Mouse (Mus musculus) right cerebral cortex, adult 2 months (tissue): Measurements from ENCODE around the gene Bach2.
A peak's percentile ranks its signal among the peaks of the same experiment; 100 is the strongest.

Experiments used
- DNase-seq, 2 experiments: peaks; one replicate each; pipeline ENCODE4 v3.0.0; 2021 to 2022; ENCODE audit warnings: low spot score in 2 of 2

Bach2 gene

DNA sequence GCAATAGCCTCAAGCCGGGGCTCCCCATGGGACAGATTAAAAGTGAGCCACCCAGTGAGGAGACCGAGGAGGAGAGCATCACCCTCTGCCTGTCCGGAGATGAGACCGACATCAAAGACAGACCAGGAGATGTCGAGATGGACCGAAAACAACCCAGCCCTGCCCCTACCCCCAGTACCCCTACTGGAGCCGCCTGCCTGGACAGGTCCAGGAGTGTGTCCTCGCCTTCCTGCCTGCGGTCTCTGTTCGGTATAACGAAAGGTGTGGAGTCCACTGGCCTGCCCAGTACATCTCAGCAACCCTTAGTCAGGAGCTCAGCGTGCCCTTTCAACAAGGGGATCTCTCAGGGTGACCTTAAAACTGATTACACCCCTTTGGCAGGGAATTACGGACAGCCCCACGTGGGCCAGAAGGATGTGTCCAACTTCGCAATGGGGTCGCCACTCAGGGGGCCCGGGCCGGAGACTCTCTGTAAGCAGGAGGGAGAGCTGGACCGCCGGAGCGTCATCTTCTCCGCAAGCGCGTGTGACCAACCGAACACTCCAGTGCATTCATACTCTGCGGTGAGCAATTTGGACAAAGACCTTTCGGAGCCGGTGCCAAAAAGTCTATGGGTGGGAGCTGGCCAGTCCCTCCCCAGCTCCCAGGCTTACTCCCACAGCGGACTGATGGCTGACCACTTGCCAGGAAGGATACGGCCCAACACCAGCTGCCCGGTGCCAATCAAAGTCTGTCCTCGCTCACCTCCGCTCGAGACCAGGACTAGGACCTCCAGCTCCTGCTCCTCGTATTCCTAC, 323.9 kb downstream of the Bach2 start:
- DNase-seq: no peak

DNA sequence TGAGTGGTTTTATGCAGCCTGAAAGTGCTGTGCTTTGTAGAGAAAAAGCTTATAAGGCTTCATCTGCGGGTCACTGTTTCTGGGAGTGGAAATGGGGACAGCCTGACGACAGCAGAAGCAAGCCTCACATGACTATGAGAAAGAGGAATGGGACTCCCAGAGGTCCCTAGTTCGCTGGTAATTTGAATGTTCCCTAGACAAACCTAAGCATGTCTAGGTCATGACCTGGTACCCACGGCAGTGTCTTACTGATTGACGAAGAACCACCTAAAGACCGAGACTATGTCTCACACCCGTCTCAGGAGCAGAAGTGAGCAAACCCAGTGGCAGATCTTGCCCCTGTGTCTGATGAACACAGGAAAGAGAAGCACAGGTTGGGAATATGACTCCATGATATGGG, 325.8 kb downstream of the Bach2 start:
- DNase-seq: no peak

DNA sequence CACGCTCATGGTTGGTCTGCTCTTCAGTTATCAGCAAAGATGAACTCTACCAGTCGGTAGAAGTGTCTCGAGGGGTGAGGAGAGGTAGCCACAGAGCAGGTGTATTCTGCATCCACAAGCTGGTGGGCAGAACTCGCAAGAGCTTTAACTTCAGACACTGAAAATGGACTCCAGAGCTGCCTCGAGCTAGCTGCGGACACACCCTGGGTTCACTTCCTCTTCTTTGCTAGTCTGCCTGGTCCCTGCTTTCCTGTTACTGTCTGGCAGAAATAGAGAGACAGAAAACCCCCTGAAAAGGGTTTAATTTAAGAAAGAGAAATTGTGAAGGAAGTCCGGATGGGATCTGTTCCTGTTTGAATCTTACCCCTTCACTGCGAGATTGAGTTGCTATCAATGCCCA, 326.3 kb downstream of the Bach2 start:
- no peak for DNase-seq

DNA sequence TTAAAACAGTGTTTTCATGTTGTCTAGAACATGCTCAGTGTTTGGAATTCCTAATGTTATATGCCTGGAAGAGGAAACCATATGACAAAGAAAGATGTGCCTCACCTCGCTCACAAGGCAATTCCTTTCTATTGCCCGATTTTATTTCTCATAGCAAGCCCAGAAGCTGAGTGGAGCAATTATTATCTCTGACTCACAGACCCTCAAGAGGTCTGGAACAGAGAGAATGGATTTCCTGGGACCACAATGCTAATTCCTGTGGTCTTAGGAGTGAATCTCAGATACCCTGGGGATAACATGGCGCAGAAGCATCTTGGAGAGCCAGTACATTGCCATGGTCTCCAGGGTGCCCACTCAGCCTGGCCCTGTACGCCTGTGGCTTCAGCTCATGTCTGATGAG, 330.4 kb downstream of the Bach2 start:
- no peak for DNase-seq

DNA sequence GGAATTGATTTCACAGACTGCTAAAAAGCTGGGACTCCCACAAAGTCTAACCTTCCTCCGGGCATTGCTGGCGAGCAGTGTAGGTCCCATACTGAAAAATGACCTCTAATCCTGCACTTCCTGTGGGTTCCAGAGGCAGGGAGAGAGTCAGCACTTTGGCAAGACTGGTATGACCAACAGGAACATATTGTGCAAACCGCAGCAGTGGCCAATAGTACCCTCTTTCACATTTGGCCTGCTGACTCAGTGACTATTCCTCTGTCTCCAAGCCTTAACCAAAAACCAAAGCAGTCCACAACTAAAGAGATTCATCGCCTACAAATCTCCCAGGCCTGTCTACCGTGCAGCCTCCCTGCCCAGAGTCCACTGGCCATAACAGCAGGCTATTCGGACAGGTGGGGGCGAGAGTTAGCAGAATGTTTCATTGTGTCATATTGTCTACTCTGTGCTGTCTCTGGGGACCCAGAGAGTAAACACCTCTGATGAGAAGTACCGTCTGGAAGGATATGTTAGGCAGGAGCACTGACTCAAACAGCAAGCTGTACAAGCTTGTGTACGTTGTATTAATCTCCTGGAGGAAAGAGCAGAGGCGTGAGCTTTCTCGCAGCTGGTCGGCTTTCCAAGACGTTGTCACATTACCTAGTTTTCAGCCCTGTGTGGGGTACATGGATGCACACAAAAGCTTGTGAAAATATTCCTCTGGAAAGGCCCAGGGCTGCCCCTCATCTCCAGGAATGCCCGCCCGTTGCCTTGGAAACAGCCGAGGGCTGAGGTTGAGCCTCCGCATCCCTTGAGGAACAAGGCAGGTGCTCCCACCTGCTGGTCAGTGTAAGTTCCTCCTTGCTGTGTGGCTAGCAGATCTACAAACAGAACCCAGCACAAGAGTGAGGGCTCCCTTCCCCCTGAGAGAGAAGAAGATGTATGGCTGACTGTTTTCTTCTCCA, 331.7 kb downstream of the Bach2 start:
- DNase-seq: peak; percentile 54 to 62

DNA sequence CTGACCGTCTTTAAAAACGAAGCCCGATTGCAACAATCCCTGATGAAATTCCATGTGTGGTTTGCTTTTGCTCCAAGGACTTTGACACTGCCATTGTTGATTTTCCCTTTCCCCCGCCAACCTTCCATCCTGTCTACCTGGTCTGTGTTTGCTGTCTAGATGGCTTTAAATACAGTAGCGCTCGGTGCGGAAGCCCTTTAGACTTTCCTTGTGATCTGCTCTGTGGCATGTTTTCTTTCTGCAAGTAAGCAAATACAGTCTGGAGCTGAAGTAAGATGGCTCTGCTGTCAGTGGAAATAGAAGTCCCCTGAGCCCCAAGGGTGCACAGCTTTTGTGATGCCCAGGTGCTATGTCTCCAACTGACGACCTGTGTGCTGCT, 332.3 kb downstream of the Bach2 start:
- no peak for DNase-seq

DNA sequence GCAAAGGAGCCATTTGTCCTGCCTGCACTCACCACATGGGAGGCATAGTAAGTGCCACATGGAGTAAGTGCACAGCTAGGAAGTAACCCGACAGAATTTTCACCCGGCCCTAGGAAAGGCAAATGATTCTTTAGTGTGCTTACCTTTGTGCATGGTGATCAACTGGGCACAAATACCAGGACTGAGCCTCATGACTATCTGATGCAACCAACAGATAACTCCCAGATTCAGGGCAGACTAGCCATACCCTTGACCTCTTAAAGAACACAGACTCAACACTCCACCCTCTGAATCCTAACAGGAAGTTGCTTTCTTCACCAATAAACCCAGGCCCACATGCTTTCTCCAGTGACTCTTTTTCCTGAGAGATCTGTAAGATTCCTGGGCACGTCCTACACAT, 332.8 kb downstream of the Bach2 start:
- no peak for DNase-seq

DNA sequence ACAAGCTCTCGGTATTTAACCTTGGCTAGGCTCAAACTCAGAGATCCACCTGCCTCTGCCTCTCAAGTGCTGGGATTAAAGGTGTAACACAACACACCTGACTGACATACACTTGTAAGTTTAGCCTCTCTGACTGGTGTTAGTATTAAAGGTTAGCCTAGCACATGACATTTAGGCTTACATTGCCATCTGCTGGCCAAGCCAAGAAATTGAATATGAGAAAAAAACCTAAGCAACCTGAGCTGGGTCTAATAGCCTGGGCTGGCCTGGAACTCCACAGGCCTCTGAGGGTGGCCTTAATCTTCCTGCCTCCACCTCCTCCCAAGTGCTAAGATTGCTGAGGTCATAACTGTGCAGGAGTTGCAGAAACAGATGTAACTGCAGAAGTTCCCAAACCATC, 333.5 kb downstream of the Bach2 start:
- DNase-seq: peak; percentile 43 to 55

DNA sequence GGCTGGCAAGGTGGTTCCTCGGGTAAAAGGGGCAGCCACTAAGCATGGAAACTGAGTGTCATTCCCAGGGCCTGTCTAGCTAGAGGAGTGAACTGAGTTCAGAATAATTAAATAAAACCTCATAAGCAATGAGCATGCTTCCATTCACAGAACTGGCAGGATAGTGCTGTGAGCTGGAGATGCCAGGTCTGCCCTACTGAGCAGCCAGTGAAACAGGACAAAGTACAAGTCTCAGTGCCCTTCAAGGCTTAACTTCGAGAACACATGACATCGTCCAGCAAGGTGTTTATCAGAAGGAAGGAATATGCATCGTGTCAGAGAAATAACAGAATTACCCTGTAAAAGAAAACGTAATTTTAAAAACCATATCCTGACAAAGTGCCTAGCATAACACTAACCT, 335.0 kb downstream of the Bach2 start:
- no peak for DNase-seq

DNA sequence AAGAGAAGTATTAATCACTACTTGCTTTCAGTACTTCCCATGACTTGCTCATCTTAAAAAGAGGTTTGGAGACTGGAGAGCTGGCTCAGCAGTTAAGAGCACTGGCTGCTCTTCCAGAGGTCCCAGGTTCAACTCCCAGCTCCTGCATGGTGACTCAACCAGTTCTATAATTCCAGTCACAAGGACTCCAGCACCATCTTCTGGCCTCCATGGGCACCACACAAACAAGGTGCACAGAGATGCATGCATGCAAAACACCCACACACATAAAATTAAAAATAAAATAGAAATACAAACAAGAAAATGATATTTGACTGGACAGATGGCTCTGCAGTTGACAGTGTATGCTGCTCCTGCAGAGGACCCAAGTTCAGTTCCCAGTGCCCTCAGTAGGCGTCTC, 336.0 kb downstream of the Bach2 start:
- DNase-seq: no peak

DNA sequence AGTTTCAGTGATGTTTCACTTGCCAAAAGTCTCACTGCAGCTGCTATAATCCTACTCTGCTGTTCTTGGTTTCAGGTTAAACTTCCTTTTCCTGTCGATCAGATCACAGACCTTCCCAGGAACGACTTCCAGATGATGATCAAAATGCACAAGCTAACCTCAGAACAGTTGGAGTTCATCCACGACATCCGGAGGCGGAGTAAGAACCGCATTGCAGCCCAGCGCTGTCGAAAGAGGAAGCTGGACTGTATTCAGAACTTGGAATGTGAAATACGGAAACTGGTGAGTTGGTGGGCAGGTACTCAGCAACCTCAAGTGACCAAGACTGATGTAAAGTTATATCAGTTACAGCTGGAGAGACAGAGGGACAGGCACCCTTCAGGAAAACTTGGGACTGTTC, 336.6 kb downstream of the Bach2 start:
- no peak for DNase-seq

DNA sequence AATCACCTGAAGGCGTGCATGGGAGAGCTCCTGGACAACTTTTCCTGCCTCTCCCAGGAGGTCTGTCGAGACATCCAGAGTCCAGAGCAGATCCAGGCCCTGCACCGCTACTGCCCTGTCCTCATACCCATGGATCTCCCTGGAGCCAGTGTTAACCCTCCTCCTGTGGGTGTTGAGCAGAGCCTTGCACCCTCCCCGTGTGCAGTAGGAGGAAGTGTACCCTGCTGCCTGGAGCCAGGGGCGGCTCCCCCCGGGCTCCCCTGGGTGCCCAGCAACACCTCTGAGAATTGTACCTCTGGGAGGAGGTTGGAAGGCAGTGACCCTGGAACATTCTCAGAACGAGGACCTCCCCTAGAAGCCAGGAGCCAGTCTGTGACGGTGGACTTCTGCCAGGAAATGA, 341.2 kb downstream of the Bach2 start:
- no peak for DNase-seq

DNA sequence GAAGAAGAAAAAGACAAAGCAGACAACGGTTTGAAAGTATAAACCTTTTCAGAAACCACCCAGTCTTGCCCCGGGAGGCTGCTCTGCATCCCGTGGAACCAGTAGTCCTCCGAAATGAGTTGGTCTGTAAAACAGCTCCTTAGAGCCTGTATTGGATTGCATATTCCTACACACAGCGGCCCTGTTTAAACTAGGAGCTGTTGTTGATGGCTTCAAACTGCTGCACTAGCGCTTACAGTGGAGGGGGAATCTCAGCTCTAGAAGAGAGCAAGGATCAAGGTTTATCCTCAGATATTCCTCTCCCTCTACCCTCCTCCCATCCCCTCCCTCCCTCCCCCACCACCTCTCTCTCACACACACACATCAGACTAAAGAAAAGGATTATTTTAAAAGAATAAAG, 345.6 kb downstream of the Bach2 start:
- no peak for DNase-seq

DNA sequence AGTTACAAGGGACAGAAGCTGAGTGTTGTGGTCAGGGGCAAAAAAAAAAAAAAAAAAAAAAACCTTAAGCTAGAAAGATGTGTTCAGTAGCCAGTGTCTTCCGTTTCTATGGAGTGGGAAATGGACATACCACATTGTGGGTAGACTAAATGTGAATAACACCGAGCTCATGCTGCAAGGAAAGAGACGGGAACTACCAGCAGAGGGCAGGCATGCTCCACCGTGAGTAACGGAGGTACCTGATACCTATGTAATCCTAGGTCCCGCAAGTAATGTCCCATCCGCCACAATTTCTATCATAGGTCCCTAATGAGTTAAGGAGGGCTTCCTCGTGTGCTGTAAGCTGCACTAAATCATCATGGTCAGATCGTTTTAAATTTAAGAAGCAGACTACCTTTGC, 348.0 kb downstream of the Bach2 start:
- DNase-seq: peak in 1 of 2 experiments; percentile 27

DNA sequence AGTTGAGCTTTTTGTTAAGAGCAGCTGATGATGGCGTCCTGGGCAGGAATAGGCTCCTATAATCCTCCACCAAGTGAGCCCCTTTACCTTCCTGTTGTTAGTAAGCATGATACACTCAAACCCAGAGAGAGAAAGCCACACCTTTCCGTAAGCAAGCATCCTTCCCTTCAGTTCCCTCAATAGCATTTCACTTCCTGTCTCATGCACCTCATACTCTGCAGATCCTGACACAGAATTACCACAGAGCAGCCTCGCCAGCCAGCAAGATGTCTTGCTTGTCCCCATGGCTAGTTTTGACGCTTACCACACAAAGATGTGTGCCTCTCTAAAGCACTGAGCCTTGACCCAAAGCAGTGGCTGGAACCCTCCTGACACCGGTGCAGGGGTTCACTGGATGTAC, 348.9 kb downstream of the Bach2 start:
- no peak for DNase-seq

DNA sequence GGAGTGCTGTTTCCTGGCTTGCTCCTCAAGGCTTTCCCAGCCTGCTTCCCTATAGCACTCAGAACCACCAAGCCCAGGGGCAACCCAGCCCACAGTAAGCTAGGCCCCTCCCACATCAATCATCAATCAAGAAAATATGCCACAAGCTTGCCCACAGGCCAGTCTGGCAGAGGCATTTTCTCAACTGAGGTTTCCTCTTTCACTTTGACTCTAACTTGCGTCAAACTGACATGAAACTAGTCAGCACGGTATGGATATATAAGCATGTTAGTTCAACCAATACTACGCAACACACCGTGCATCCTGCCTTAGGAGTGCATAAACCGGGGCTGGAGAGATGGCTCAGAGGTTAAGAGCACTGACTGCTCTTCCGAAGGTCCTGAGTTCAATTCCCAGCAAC, 349.6 kb downstream of the Bach2 start:
- DNase-seq: no peak

DNA sequence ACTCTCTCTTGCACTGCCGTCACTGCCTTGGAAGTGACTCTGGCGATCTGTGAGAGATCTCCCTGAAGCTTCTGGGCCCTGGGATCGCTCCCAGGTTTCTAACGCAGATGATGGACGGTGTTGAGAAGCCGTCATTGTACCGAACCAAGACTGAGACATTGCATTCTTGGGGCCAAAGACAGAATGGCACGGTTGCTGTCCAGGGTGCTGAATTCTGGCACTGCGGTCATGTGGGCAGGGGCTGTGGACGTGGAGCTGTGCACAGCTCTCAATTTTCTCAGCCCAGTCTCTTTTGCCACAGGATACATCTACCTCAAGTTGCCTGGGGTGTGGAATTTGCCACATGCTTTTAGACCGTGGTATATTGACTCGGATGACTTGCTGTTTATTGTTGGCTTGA, 362.5 kb downstream of the Bach2 start:
- DNase-seq: no peak

DNA sequence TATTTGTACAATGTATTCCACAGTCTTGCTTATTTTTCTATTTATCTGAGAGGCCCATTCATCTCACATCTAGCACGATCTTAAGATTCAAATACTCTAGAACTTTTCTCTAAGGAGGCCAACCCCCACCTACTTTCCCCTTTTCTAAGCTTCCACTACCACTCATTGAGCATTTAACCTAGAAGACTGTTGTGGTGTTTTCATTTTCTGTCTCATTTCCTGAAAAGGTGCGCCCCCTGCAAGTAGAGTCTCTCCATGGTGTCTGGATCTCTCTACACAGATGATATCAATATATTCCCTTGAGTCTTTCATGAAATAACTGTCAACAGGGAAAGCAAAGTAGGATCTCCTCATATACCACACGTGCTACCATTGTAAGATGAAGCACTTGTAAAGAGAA, 364.1 kb downstream of the Bach2 start, which contains the start of gene Gja10:
Gene Gja10 (minus strand): TSS at position 101 of the 400 bp plus-strand sequence.
- DNase-seq: no peak

DNA sequence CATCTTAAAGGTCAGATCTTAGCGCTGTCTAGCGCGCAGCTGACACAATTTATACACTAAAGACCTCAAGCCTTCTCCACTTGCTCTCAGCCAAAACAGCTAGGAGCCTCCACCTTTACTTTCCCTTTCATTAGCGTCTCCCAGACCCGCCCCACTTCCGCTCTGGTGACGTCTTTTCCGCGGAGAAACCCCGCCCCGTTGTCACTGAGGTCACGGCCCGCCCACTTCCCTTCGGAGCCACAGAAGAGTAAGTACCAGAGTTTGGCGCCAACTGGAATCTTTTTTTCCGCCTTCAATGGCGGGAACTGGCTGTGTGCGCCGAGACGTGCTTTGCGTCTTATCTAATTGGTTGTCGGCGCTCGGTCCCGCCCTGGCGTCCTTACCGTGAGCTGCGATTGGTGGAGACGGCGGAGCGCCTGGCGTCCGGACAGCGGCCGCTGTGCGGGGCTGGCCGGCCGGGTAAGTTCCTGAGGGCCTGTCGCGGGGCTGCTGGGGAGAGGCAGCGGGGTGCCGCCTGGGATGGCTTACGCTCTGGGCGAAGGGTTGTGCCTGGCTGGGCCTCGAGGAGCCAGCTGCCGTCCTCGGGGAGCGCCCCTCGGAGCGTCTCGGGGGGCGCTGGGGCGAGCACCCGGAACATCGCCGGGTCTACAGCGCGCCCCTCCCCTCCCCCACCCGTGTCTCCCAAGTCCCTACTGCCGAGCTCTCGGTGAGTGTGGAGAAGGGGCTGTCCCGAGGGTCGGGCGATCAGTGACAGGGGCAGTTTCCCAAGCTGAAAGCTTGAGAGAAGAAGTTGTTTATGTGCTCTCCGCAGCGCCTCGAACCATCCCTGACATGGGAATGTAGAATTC, 376.7 kb downstream of the Bach2 start, which contains the start of gene Casp8ap2:
Gene Casp8ap2 (plus strand): TSS at position 418 of the 848 bp plus-strand sequence.
- DNase-seq: peak; percentile 99 to 100

DNA sequence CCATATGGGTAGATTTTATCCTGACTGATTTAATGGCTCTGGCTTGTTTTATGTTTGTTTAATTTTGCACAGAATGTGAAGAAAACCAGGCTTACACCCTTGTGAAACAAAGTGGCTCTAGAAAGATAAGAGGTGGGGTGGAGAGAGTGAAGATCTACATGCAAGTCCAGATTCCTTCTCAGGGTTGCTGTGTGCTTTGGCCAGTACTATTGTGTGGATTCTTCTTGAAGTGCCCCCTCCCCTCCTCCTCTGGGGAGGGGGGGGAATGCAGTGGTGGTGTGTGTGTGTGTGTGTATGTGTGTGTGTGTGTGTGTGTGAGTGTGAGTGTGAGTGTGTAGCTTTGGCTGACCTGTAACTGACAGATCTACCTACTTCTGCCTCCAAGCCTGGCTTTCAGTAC, 383.0 kb downstream of the Bach2 start:
- DNase-seq: no peak
